Mouse (Mus musculus): ENCODE measurements around the gene Lipf. TPM values are rescaled to one million over a fixed set of nuclear protein-coding genes. Genes with fewer than 3 reads are reported as not detected.

Lipf gene
- not detected in 2 replicates for polyA plus RNA-seq (2015; fragmentation: Nextera tagmentation; extraction: Ambion mirVana)

DNA sequence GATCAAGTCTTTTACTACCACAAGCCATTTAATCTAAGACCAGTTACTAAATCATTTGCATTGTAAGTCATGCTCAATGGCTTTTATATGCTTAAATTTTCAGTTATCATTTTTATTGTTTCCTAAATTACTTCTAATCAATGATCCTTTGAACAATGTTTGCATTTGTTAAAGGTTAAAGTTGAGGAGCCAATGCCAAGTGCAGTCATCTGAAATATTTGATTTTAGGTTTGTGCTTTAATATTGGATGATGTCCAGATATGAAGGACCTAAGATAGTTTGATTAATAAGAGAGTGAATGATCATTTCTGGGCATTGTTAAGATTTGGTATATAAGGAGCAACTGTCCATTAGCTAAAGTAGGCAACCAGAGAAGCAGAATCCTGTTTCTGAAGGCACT is at the start of gene Lipf:
TSS of gene Lipf (plus strand) at position 301 of the 400 bp plus-strand sequence.
- no peak for DNase-seq
- TF ChIP-seq CTCF (IDR thresholded peaks at IDR 0.05; ENCODE audit: low read depth) (no peak), EP300 (IDR thresholded peaks at IDR 0.05; ENCODE audit: low read depth) (no peak)

DNA sequence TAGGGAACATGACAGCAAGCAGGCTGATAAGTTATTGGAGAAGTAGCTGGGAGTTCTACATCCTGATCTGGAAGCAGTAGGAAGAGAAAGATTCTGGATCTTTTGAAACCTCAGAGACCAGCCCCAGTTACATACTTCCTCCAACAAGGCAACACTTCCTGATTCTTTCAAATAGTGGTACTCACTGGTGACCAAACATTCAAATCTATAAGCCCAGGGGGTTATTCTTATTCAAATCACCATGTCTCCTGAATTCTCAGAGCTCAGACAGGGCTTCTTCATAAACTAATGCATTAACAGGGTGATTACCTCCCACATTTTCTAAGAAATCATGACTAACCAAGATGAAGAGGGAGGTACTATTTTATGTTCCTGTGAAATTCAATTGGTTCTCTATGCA is 36.9 kb upstream of the Lipf start:
- Histone ChIP-seq H3K27ac (ENCODE audit: low read depth) (no peak overlapping the region), H3K4me2 (ENCODE audit: low read depth, low read length) (no peak overlapping the region), H3K9me3 (ENCODE audit: low read length) (no peaks in the 10 kb centered on the region), H3K27me3 (ENCODE audit: insufficient read depth, low read length) (no peaks in the 10 kb centered on the region), H3K4me3 (ENCODE audit: low read depth, low read length) (no peak overlapping the region), H3K9ac (replicated peaks) (no peak overlapping the region), H3K4me1 (ENCODE audit: insufficient read depth) (no peaks in the 10 kb centered on the region), H3K36me3 (replicated peaks; ENCODE audit: insufficient read depth, low read length) (no peaks in the 10 kb centered on the region)
- DNase-seq (no peak), ATAC-seq (no peak)
- TF ChIP-seq CTCF (IDR thresholded peaks at IDR 0.05; ENCODE audit: low read depth): no peak
- TF ChIP-seq EP300 (IDR thresholded peaks at IDR 0.05; ENCODE audit: low read depth): no peak

More for the DNA sequence above, at the start of gene Lipf:
- Histone ChIP-seq H3K27ac (ENCODE audit: low read depth) (no peak within 1 kb of the TSS), H3K9me3 (ENCODE audit: low read length) (no peaks in the 10 kb centered on the region), H3K27me3 (ENCODE audit: insufficient read depth, low read length) (no peaks in the 10 kb centered on the region), H3K4me2 (ENCODE audit: low read depth, low read length) (no peak within 1 kb of the TSS), H3K9ac (replicated peaks) (no peak within 1 kb of the TSS), H3K4me3 (ENCODE audit: low read depth, low read length) (no peak within 1 kb of the TSS), H3K4me1 (ENCODE audit: insufficient read depth) (no peaks in the 10 kb centered on the region), H3K36me3 (replicated peaks; ENCODE audit: insufficient read depth, low read length) (no peaks in the 10 kb centered on the region)
- ATAC-seq: no peak

DNA sequence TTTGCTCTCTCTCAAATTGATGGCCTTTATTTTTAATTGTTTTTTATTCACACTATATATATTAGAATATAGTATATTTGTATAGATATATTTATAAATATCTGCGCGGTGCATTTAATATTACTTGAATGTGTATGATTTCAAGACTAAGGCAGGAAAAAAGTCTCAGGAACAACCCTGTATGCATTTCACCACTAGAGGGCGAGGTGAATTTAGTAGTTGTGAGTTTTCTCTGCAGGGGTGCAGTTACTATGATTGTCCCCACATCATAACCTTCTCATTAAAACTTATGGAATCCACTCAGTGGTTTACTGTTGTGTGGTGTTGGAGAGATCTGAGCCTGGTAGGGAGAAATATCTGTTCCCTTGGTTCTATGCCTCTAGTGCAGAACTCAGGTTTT is 18.0 kb downstream of the Lipf start:
- WGBS (ENCODE audit: insufficient replicate concordance): 38% methylated on average over 3 of the region's 3 CpGs
- no peaks in the 10 kb centered on the region for H3K36me3 ChIP-seq (replicated peaks; ENCODE audit: insufficient read depth, low read length)
- DNase-seq: no peak
- ATAC-seq: no peak
- TF ChIP-seq EP300 (IDR thresholded peaks at IDR 0.05; ENCODE audit: low read depth): no peak
- TF ChIP-seq CTCF (IDR thresholded peaks at IDR 0.05; ENCODE audit: low read depth): peak; percentile 57
- H3K4me3 ChIP-seq (ENCODE audit: low read depth, low read length): no peak overlapping the region
- H3K4me2 ChIP-seq (ENCODE audit: low read depth, low read length): no peak overlapping the region
- no peak overlapping the region for H3K27ac ChIP-seq (ENCODE audit: low read depth)
- no peaks in the 10 kb centered on the region for H3K4me1 ChIP-seq (ENCODE audit: insufficient read depth)
- no peaks in the 10 kb centered on the region for H3K27me3 ChIP-seq (ENCODE audit: insufficient read depth, low read length)
- no peak overlapping the region for H3K9ac ChIP-seq (replicated peaks)
- no peaks in the 10 kb centered on the region for H3K9me3 ChIP-seq (ENCODE audit: low read length)

DNA sequence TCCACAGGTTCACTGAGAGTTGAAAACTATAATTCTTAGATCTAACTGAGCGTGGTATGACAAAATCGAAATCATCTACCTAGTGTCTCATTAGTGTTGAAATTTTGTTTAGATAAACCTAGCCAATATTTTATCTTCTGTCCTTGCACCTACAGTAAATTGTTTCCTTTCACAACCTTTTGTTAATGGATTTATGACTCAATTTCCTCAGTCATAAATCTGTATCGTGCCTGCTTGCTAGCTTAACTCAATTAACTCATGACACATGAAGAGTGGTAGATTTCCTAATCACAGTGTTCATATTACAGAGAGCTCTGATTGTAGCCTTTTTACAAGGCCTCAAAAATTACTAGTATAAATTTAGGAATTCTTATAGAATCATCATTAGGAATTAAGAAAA is 22.1 kb downstream of the Lipf start:
- Histone ChIP-seq H3K27ac (ENCODE audit: low read depth) (no peak overlapping the region), H3K4me1 (ENCODE audit: insufficient read depth) (no peaks in the 10 kb centered on the region), H3K9me3 (ENCODE audit: low read length) (no peaks in the 10 kb centered on the region), H3K4me2 (ENCODE audit: low read depth, low read length) (no peak overlapping the region), H3K27me3 (ENCODE audit: insufficient read depth, low read length) (no peaks in the 10 kb centered on the region), H3K9ac (replicated peaks) (no peak overlapping the region), H3K36me3 (replicated peaks; ENCODE audit: insufficient read depth, low read length) (no peaks in the 10 kb centered on the region), H3K4me3 (ENCODE audit: low read depth, low read length) (no peak overlapping the region)
- TF ChIP-seq EP300 (IDR thresholded peaks at IDR 0.05; ENCODE audit: low read depth) (no peak), CTCF (IDR thresholded peaks at IDR 0.05; ENCODE audit: low read depth) (no peak)
- 70% methylated on average over 3 of the region's 3 CpGs for WGBS (ENCODE audit: insufficient replicate concordance)
- DNase-seq: no peak
- ATAC-seq: no peak

DNA sequence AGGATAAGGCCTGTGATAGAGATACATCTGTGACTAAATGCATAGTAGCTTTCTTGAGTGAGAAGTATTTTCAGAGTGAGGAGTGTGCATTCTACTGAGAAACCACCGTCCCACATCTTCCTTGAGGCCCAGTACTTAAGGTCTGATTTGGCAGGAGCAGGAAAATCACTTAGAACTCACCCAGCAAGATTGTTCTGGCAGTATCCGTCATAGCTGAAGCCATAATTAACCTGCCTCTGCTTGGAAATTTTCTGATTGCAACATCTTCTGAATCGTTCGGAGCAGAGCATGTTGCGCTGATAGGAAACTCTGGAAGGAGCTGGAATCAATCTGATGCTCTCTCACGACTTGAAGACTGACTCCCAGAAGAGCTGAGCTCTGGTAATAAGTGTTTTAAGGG is 47.0 kb downstream of the Lipf start, which contains the start of gene Lipk:
TSS of gene Lipk (plus strand) at position 289 of the 400 bp plus-strand sequence.
- H3K27me3 ChIP-seq (ENCODE audit: insufficient read depth, low read length): no peaks in the 10 kb centered on the region
- 75% methylated on average over 6 of the region's 6 CpGs for WGBS (ENCODE audit: insufficient replicate concordance)
- H3K27ac ChIP-seq (ENCODE audit: low read depth): no peak within 1 kb of the TSS
- H3K4me1 ChIP-seq (ENCODE audit: insufficient read depth): no peaks in the 10 kb centered on the region
- TF ChIP-seq CTCF (IDR thresholded peaks at IDR 0.05; ENCODE audit: low read depth) (no peak), EP300 (IDR thresholded peaks at IDR 0.05; ENCODE audit: low read depth) (no peak)
- H3K4me3 ChIP-seq (ENCODE audit: low read depth, low read length): no peak within 1 kb of the TSS
- ATAC-seq (no peak), DNase-seq (no peak)
- H3K36me3 ChIP-seq (replicated peaks; ENCODE audit: insufficient read depth, low read length): no peaks in the 10 kb centered on the region
- no peaks in the 10 kb centered on the region for H3K9me3 ChIP-seq (ENCODE audit: low read length)
- H3K9ac ChIP-seq (replicated peaks): no peak within 1 kb of the TSS
- H3K4me2 ChIP-seq (ENCODE audit: low read depth, low read length): no peak within 1 kb of the TSS

DNA sequence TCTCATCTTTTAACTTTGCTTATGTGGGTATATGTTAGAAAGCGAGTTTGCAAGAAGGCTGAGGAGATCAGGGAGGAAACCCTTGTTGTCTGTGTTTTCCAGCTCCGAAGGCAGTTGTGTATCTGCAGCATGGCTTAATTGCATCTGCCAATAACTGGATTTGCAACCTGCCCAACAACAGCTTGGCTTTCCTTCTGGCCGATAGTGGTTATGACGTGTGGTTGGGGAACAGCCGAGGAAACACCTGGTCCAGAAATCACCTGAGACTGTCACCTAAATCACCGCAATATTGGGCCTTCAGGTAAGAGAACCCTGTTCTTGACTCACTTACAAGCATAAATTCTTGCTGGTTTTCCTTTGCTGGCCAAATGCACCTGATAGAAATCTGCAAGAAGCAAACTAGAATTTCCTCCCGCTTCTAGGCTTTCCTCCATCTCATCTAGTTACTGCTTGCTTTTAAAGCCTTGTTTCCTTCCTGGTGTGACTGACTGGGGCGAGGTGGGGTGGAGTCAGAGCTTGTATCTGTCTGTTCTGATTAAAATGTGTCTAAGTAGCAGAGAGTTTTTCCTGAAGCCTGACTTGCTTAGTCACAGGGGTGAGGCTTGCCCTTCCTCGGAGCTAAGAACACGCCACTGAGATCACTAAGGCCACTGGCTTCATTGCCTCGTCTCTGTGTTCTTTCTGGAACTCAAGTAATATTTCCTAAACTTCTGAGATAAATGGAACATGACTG is 60.6 kb downstream of the Lipf start:
- Histone ChIP-seq H3K4me3 (ENCODE audit: low read depth, low read length) (no peak overlapping the region), H3K27ac (ENCODE audit: low read depth) (no peak overlapping the region), H3K9me3 (ENCODE audit: low read length) (no peaks in the 10 kb centered on the region), H3K27me3 (ENCODE audit: insufficient read depth, low read length) (no peaks in the 10 kb centered on the region), H3K4me2 (ENCODE audit: low read depth, low read length) (no peak overlapping the region), H3K36me3 (replicated peaks; ENCODE audit: insufficient read depth, low read length) (no peaks in the 10 kb centered on the region), H3K9ac (replicated peaks) (no peak overlapping the region), H3K4me1 (ENCODE audit: insufficient read depth) (no peaks in the 10 kb centered on the region)
- no peak for TF ChIP-seq CTCF (IDR thresholded peaks at IDR 0.05; ENCODE audit: low read depth)
- no peak for TF ChIP-seq EP300 (IDR thresholded peaks at IDR 0.05; ENCODE audit: low read depth)
- WGBS (ENCODE audit: insufficient replicate concordance): 71% methylated on average over 11 of the region's 11 CpGs
- DNase-seq: no peak
- ATAC-seq: no peak
